Mouse (Mus musculus): ENCODE data around the gene Enkur. TPM values are rescaled to one million over a fixed set of nuclear protein-coding genes. Genes with fewer than 3 reads are reported as not detected.

Enkur gene
- total RNA-seq, 1 experiment = 0.31 TPM

DNA sequence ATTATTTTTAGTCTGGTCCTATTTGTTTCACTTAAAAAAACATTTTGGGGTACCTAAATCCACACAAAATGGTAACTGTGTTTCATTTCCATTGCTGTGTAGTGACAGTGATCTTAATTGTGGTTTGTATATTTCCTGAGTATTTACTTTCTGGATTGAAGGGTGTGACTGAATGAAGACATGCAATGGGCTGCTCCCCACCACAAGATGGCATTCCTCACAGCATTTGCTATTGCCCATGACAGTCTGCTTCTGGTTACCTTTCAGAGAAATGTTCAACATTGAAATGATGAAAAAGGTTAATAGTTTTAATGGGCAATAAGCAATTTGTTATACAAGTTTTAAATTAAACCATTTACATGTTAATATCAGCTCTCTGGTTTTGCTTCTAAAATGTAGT lies 9.2 kb upstream of the Enkur start:
- Histone ChIP-seq H3K36me3 (ENCODE audit: control insufficient read depth, insufficient read depth, low read length, poor library complexity, severe bottlenecking) (no peaks in the 10 kb centered on the region; the same call in 1 of the 2 replicates), H3K4me1 (ENCODE audit: control insufficient read depth in 2 of 2, insufficient read depth in 2 of 2, low read length in 2 of 2, poor library complexity in 1 of 2) (no peaks in the 10 kb centered on the region), H3K27ac (ENCODE audit: insufficient read depth, low read depth, low read length, poor library complexity, severe bottlenecking) (no peak overlapping the region), H3K9ac (ENCODE audit: insufficient read depth, low read depth, low read length, poor library complexity, severe bottlenecking) (no peak overlapping the region), H3K4me3 (ENCODE audit: insufficient read depth in 1 of 2, low read depth in 1 of 2, low read length in 2 of 2, poor library complexity in 1 of 2, severe bottlenecking in 1 of 2) (no peak overlapping the region), H3K9me3 (ENCODE audit: control insufficient read depth, insufficient read depth, low read depth, low read length) (no peaks in the 10 kb centered on the region)
- TF ChIP-seq ZNF384 (IDR thresholded peaks at IDR 0.05; ENCODE audit: low read depth, low read length) (no peak), ZC3H11A (IDR thresholded peaks at IDR 0.05; ENCODE audit: borderline replicate concordance, low read depth, low read length) (no peak), CHD2 (IDR thresholded peaks at IDR 0.05; ENCODE audit: low read depth, low read length) (no peak), MAFK (IDR thresholded peaks at IDR 0.05; ENCODE audit: insufficient read depth, low read depth, low read length) (no peak), HCFC1 (IDR thresholded peaks at IDR 0.05; ENCODE audit: borderline replicate concordance, insufficient read depth, low read length) (no peak)
- DNase-seq (ENCODE audit: low read depth, low spot score) = no peak
- in situ Hi-C loops (cut with MboI; ENCODE audit: low sequenced_read_pairs in 2 of 2, unreplicated experiment in 2 of 2) = no loop called here

DNA sequence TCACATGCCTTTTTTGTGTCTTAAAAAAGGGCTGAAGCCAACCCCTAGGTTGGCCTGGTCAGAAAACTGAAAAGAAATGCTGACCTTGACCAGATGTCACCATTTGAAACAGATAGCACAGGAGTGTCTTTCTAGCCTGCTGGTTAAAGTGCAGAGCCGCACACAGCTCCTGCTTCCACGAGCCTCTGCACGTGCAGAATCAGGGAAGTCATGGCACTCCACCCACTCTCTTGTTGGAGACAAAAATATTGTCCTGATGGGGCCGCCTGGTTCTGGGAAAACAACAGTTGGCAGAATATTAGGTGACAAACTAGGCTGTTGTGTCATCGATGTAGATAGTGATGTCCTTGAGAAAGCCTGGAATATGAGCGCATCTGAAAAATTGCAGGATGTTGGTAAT lies 6.2 kb upstream of the Enkur start:
- DNase-seq (ENCODE audit: low read depth, low spot score) = no peak
- Histone ChIP-seq H3K4me3 (ENCODE audit: insufficient read depth in 1 of 2, low read depth in 1 of 2, low read length in 2 of 2, poor library complexity in 1 of 2, severe bottlenecking in 1 of 2) (no peak overlapping the region), H3K36me3 (ENCODE audit: control insufficient read depth, insufficient read depth, low read length, poor library complexity, severe bottlenecking) (no peaks in the 10 kb centered on the region; the same call in 1 of the 2 replicates), H3K4me1 (ENCODE audit: control insufficient read depth in 2 of 2, insufficient read depth in 2 of 2, low read length in 2 of 2, poor library complexity in 1 of 2) (0 out of 4 replicates have a peak, but pooled peaks cover 0 to 2% of the 10 kb centered on the region in 2 experiments), H3K27ac (ENCODE audit: insufficient read depth, low read depth, low read length, poor library complexity, severe bottlenecking) (no peak overlapping the region), H3K9ac (ENCODE audit: insufficient read depth, low read depth, low read length, poor library complexity, severe bottlenecking) (no peak overlapping the region), H3K9me3 (ENCODE audit: control insufficient read depth, insufficient read depth, low read depth, low read length) (no peaks in the 10 kb centered on the region)
- in situ Hi-C loops (cut with MboI; ENCODE audit: low sequenced_read_pairs in 2 of 2, unreplicated experiment in 2 of 2) = no loop called here
- no peak for TF ChIP-seq HCFC1 (IDR thresholded peaks at IDR 0.05; ENCODE audit: borderline replicate concordance, insufficient read depth, low read length)
- no peak for TF ChIP-seq ZNF384 (IDR thresholded peaks at IDR 0.05; ENCODE audit: low read depth, low read length)
- TF ChIP-seq MAFK (IDR thresholded peaks at IDR 0.05; ENCODE audit: insufficient read depth, low read depth, low read length) = no peak
- TF ChIP-seq ZC3H11A (IDR thresholded peaks at IDR 0.05; ENCODE audit: borderline replicate concordance, low read depth, low read length) = no peak
- TF ChIP-seq CHD2 (IDR thresholded peaks at IDR 0.05; ENCODE audit: low read depth, low read length) = no peak

DNA sequence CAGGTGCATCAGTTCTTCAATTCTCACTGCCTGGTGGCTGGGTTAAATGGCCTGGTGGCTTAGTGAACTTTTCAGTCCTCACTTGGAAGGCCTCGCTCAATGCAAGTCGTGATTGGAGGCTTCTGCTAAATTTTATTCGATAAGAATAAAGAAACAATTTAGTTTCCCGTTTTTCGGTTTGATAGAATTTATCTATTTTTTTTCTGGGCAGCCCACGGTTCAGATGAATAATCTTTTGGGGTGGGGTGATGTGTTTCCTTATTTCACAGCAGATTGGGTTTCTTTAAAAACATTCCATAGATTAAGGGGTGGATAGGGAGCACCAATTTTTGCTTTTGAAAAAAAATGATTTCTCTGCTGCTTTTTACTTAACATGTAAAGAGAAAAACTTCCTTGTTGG lies 1.1 kb upstream of the Enkur start:
- Histone ChIP-seq H3K36me3 (ENCODE audit: control insufficient read depth, insufficient read depth, low read length, poor library complexity, severe bottlenecking) (no peaks in the 10 kb centered on the region), H3K27ac (ENCODE audit: insufficient read depth, low read depth, low read length, poor library complexity, severe bottlenecking) (no peak overlapping the region), H3K9ac (ENCODE audit: insufficient read depth, low read depth, low read length, poor library complexity, severe bottlenecking) (peak overlapping the region; percentile 89), H3K9me3 (ENCODE audit: control insufficient read depth, insufficient read depth, low read depth, low read length) (no peaks in the 10 kb centered on the region), H3K4me1 (ENCODE audit: control insufficient read depth in 2 of 2, insufficient read depth in 2 of 2, low read length in 2 of 2, poor library complexity in 1 of 2) (0 out of 4 replicates have a peak, but pooled peaks cover 0 to 2% of the 10 kb centered on the region in 2 experiments), H3K4me3 (ENCODE audit: insufficient read depth in 1 of 2, low read depth in 1 of 2, low read length in 2 of 2, poor library complexity in 1 of 2, severe bottlenecking in 1 of 2) (peak overlapping the region; percentile 77 to 80)
- no peak for DNase-seq (ENCODE audit: low read depth, low spot score)
- TF ChIP-seq CHD2 (IDR thresholded peaks at IDR 0.05; ENCODE audit: low read depth, low read length) (no peak), MAFK (IDR thresholded peaks at IDR 0.05; ENCODE audit: insufficient read depth, low read depth, low read length) (no peak), ZC3H11A (IDR thresholded peaks at IDR 0.05; ENCODE audit: borderline replicate concordance, low read depth, low read length) (no peak), HCFC1 (IDR thresholded peaks at IDR 0.05; ENCODE audit: borderline replicate concordance, insufficient read depth, low read length) (no peak), ZNF384 (IDR thresholded peaks at IDR 0.05; ENCODE audit: low read depth, low read length) (no peak)
- in situ Hi-C loops (cut with MboI; ENCODE audit: low sequenced_read_pairs in 2 of 2, unreplicated experiment in 2 of 2) = no loop called here

DNA sequence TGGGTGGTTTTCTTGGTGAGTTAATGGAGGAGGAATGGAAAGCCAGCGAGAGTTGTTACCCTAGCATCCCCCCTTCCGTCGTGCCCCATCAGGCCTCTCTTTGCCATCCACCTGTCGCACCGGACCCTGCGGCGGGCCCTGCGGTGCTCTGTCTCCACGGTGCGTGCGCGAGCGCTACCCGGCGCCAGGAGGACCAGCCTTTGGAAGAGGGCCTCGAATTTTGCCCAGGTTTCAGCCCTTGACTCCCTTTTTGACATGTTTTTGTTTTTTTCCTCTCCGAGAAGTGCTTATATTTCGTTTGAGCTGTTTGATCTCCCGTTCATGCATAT lies 630 bp upstream of the Enkur start:
- Histone ChIP-seq H3K36me3 (ENCODE audit: control insufficient read depth, insufficient read depth, low read length, poor library complexity, severe bottlenecking) (no peaks in the 10 kb centered on the region), H3K9ac (ENCODE audit: insufficient read depth, low read depth, low read length, poor library complexity, severe bottlenecking) (peak overlapping the region; percentile 89), H3K9me3 (ENCODE audit: control insufficient read depth, insufficient read depth, low read depth, low read length) (no peaks in the 10 kb centered on the region), H3K4me1 (ENCODE audit: control insufficient read depth in 2 of 2, insufficient read depth in 2 of 2, low read length in 2 of 2, poor library complexity in 1 of 2) (0 out of 4 replicates have a peak, but pooled peaks cover 0 to 2% of the 10 kb centered on the region in 2 experiments), H3K27ac (ENCODE audit: insufficient read depth, low read depth, low read length, poor library complexity, severe bottlenecking) (peak overlapping the region; percentile 58; the same call in 1 of the 2 replicates), H3K4me3 (ENCODE audit: insufficient read depth in 1 of 2, low read depth in 1 of 2, low read length in 2 of 2, poor library complexity in 1 of 2, severe bottlenecking in 1 of 2) (peak overlapping the region; percentile 77 to 80)
- no peak for DNase-seq (ENCODE audit: low read depth, low spot score)
- in situ Hi-C loops (cut with MboI; ENCODE audit: low sequenced_read_pairs in 2 of 2, unreplicated experiment in 2 of 2) = no loop called here
- TF ChIP-seq ZC3H11A (IDR thresholded peaks at IDR 0.05; ENCODE audit: borderline replicate concordance, low read depth, low read length) = no peak
- no peak for TF ChIP-seq HCFC1 (IDR thresholded peaks at IDR 0.05; ENCODE audit: borderline replicate concordance, insufficient read depth, low read length)
- no peak for TF ChIP-seq CHD2 (IDR thresholded peaks at IDR 0.05; ENCODE audit: low read depth, low read length)
- no peak for TF ChIP-seq MAFK (IDR thresholded peaks at IDR 0.05; ENCODE audit: insufficient read depth, low read depth, low read length)
- TF ChIP-seq ZNF384 (IDR thresholded peaks at IDR 0.05; ENCODE audit: low read depth, low read length) = no peak

DNA sequence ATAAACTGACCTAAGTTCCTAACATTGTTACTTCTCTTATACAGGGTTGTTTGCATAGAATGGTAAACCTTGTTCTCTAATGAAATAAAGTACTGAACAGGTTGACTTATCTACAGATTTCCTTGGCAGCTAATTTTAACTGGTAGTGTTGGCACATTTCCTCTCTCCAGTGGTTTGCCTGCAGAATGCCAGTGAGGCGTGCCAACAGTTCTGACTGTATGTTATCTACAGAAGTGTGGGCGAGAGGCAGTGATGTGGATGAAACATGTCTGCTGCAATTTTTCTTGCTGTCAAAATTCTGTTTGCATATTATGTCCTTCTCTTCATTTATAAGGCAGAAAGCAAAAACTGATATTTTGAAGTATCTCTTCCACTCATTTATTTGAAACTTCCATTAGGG lies 2.4 kb downstream of the Enkur start:
- H3K36me3 ChIP-seq (ENCODE audit: control insufficient read depth, insufficient read depth, low read length, poor library complexity, severe bottlenecking) = no peaks in the 10 kb centered on the region
- in situ Hi-C loops (cut with MboI; ENCODE audit: low sequenced_read_pairs in 2 of 2, unreplicated experiment in 2 of 2) = no loop called here
- no peaks in the 10 kb centered on the region for H3K9me3 ChIP-seq (ENCODE audit: control insufficient read depth, insufficient read depth, low read depth, low read length)
- TF ChIP-seq ZC3H11A (IDR thresholded peaks at IDR 0.05; ENCODE audit: borderline replicate concordance, low read depth, low read length) (no peak), HCFC1 (IDR thresholded peaks at IDR 0.05; ENCODE audit: borderline replicate concordance, insufficient read depth, low read length) (no peak), MAFK (IDR thresholded peaks at IDR 0.05; ENCODE audit: insufficient read depth, low read depth, low read length) (no peak), ZNF384 (IDR thresholded peaks at IDR 0.05; ENCODE audit: low read depth, low read length) (no peak), CHD2 (IDR thresholded peaks at IDR 0.05; ENCODE audit: low read depth, low read length) (no peak)
- no peak overlapping the region for H3K27ac ChIP-seq (ENCODE audit: insufficient read depth, low read depth, low read length, poor library complexity, severe bottlenecking)
- H3K9ac ChIP-seq (ENCODE audit: insufficient read depth, low read depth, low read length, poor library complexity, severe bottlenecking) = no peak overlapping the region
- no peak for DNase-seq (ENCODE audit: low read depth, low spot score)
- no peak overlapping the region for H3K4me3 ChIP-seq (ENCODE audit: insufficient read depth in 1 of 2, low read depth in 1 of 2, low read length in 2 of 2, poor library complexity in 1 of 2, severe bottlenecking in 1 of 2)
- H3K4me1 ChIP-seq (ENCODE audit: control insufficient read depth in 2 of 2, insufficient read depth in 2 of 2, low read length in 2 of 2, poor library complexity in 1 of 2) = 0 out of 4 replicates have a peak, but pooled peaks cover 0 to 2% of the 10 kb centered on the region in 2 experiments

Data from ES-E14 (cell line).